Mouse (Mus musculus): Measurements from ENCODE around the gene Zranb1.

GRCm38 (mm10) chr7:133035901-133036300 is 105.0 kb downstream of the Zranb1 start:
- TF ChIP-seq CTCF (IDR thresholded peaks at IDR 0.05; ENCODE audit: low read depth, low read length) = no peak
- no peak for TF ChIP-seq TAL1 (conservative IDR thresholded peaks at IDR 0.05; ENCODE audit: low read depth, low read length)
- TF ChIP-seq POLR2AphosphoS5 (IDR thresholded peaks at IDR 0.05; ENCODE audit: insufficient replicate concordance, low read depth, low read length) = no peak

Data from G1E (cell line).